Mouse (Mus musculus) embryonic facial prominence, embryonic 10.5 days (tissue): ENCODE results near the gene Macrod1. TPM values are rescaled to one million over a fixed set of nuclear protein-coding genes. Genes with fewer than 3 reads are reported as not detected.
"Not testable (repeated sequence)": the region's sequence is repeated elsewhere in the genome, so short reads cannot be mapped to it uniquely, and the experiment has no call there.

Source experiments
- DNase-seq: peaks from one replicate; pipeline ENCODE4 v3.0.0-alpha.2; 2017; ENCODE audit warnings: low spot score
- H3K27ac ChIP-seq: fragments of 300-500 bp; sonication (generic); replicated peaks from 2 replicates; pipeline ENCODE4 v1.5.1; 2016; ENCODE audit warnings: mild to moderate bottlenecking
- H3K27me3 ChIP-seq: fragments of 300-500 bp; sonication (generic); replicated peaks from 2 replicates; pipeline ENCODE4 v1.6.1; 2016; ENCODE audit warnings: low read depth, mild to moderate bottlenecking; ENCODE audit not compliant: poor library complexity, severe bottlenecking
- H3K36me3 ChIP-seq: fragments of 300-500 bp; sonication (generic); replicated peaks from 2 replicates; pipeline ENCODE4 v1.6.1; 2016; ENCODE audit warnings: mild to moderate bottlenecking, moderate library complexity
- H3K4me1 ChIP-seq: fragments of 300-500 bp; sonication (generic); 2 replicates; pipeline ENCODE4 v1.6.1; 2016
- H3K4me3 ChIP-seq: fragments of 300-500 bp; sonication (generic); 2 replicates; pipeline ENCODE4 v1.5.1; 2016; ENCODE audit warnings: mild to moderate bottlenecking, moderate library complexity
- H3K9me3 ChIP-seq: fragments of 300-500 bp; sonication (generic); 2 replicates; pipeline ENCODE4 v1.6.1; 2016; ENCODE audit warnings: mild to moderate bottlenecking
- WGBS: fragments of 180-500 bp; shearing (Covaris S2); methylation state at CpG from one replicate; pipeline ENCODE4 v1.1.7; 2016; 5-methylcytosine and 5-hydroxymethylcytosine counted together
- polyA plus RNA-seq: library from polyadenylated mRNA; unstranded; fragments of >200 nt; fragmentation: Nextera tagmentation; extraction: Ambion mirVana; gene quantifications from 2 replicates; pipeline ENCODE4 v1.2.1, GENCODE M21; 2016

Macrod1 gene
- polyA plus RNA-seq, 1 experiment from 2014 or later: 5.0 TPM

GRCm38 (mm10) chr19:7073997-7074781, 17.6 kb downstream of the Macrod1 start:
- no peak for DNase-seq
- 53% methylated on average over 12 of the region's 12 CpGs for WGBS
- H3K27me3 ChIP-seq: peaks cover 44% of the 10 kb centered on the region
- H3K9me3 ChIP-seq: no peaks in the 10 kb centered on the region
- H3K27ac ChIP-seq: peak overlapping the region; percentile 25; the same call in 1 of the 2 replicates
- H3K36me3 ChIP-seq: no peaks in the 10 kb centered on the region
- H3K4me3 ChIP-seq: no peak overlapping the region
- H3K4me1 ChIP-seq: peaks cover 58% of the 10 kb centered on the region

GRCm38 (mm10) chr19:7075336-7075735, 18.7 kb downstream of the Macrod1 start:
- H3K4me3 ChIP-seq, H3K36me3 ChIP-seq, H3K9me3 ChIP-seq, DNase-seq, H3K27ac ChIP-seq: not testable (repeated sequence)
- WGBS: 77% methylated on average over 11 of the region's 11 CpGs
- peaks cover 37% of the 10 kb centered on the region for H3K27me3 ChIP-seq
- peaks cover 55% of the 10 kb centered on the region for H3K4me1 ChIP-seq

- Histone ChIP-seq H3K4me3 (no peak overlapping the region), H3K4me1 (peaks cover 31% of the 10 kb centered on the region), H3K36me3 (no peaks in the 10 kb centered on the region), H3K27me3 (peaks cover 31% of the 10 kb centered on the region), H3K27ac (no peak overlapping the region), H3K9me3 (no peaks in the 10 kb centered on the region)
- no peak for DNase-seq
- WGBS: 64% methylated on average over 9 of the region's 9 CpGs
These were observed 21.1 kb downstream of the Macrod1 start for GRCm38 (mm10) chr19:7077666-7078065.

GRCm38 (mm10) chr19:7078271-7078670, 21.7 kb downstream of the Macrod1 start:
- no peaks in the 10 kb centered on the region for H3K9me3 ChIP-seq
- H3K27ac ChIP-seq: no peak overlapping the region
- peaks cover 30% of the 10 kb centered on the region for H3K4me1 ChIP-seq
- 89% methylated on average over 7 of the region's 7 CpGs for WGBS
- H3K4me3 ChIP-seq: no peak overlapping the region
- peaks cover 31% of the 10 kb centered on the region for H3K27me3 ChIP-seq
- no peaks in the 10 kb centered on the region for H3K36me3 ChIP-seq
- no peak for DNase-seq

- Histone ChIP-seq H3K27me3 (peaks cover 52% of the 10 kb centered on the region), H3K9me3 (no peaks in the 10 kb centered on the region), H3K4me3 (no peak overlapping the region), H3K36me3 (no peaks in the 10 kb centered on the region), H3K4me1 (peaks cover 38% of the 10 kb centered on the region), H3K27ac (no peak overlapping the region)
- no peak for DNase-seq
- 83% methylated on average over 7 of the region's 7 CpGs for WGBS
These were observed 25.1 kb downstream of the Macrod1 start for GRCm38 (mm10) chr19:7081516-7082266.

GRCm38 (mm10) chr19:7083035-7083794, 26.6 kb downstream of the Macrod1 start:
- no peak for DNase-seq
- Histone ChIP-seq H3K4me3 (no peak overlapping the region), H3K27me3 (peaks cover 67% of the 10 kb centered on the region), H3K27ac (no peak overlapping the region), H3K36me3 (no peaks in the 10 kb centered on the region), H3K9me3 (no peaks in the 10 kb centered on the region), H3K4me1 (peaks cover 38% of the 10 kb centered on the region)
- WGBS: 23% methylated on average over 14 of the region's 14 CpGs

- peaks cover 82% of the 10 kb centered on the region for H3K27me3 ChIP-seq
- 84% methylated on average over 15 of the region's 15 CpGs for WGBS
These were observed 28.1 kb downstream of the Macrod1 start for GRCm38 (mm10) chr19:7084734-7085133.

GRCm38 (mm10) chr19:7088558-7088957, 31.9 kb downstream of the Macrod1 start:
- 15% methylated on average over 9 of the region's 9 CpGs for WGBS
- H3K4me1 ChIP-seq: peaks cover 68% of the 10 kb centered on the region

More at GRCm38 (mm10) chr19:7084734-7085133, 28.1 kb downstream of the Macrod1 start:
- no peaks in the 10 kb centered on the region for H3K9me3 ChIP-seq
- H3K4me3 ChIP-seq: no peak overlapping the region
- no peak for DNase-seq
- H3K4me1 ChIP-seq: peaks cover 42% of the 10 kb centered on the region
- H3K27ac ChIP-seq: no peak overlapping the region
- no peaks in the 10 kb centered on the region for H3K36me3 ChIP-seq

GRCm38 (mm10) chr19:7089050-7089449, 32.4 kb downstream of the Macrod1 start:
- no peak overlapping the region for H3K27ac ChIP-seq
- 58% methylated on average over 5 of the region's 5 CpGs for WGBS
- DNase-seq: no peak
- no peaks in the 10 kb centered on the region for H3K36me3 ChIP-seq
- no peaks in the 10 kb centered on the region for H3K9me3 ChIP-seq
- H3K4me1 ChIP-seq: peaks cover 67% of the 10 kb centered on the region
- peaks cover 91% of the 10 kb centered on the region for H3K27me3 ChIP-seq
- H3K4me3 ChIP-seq: no peak overlapping the region

More at GRCm38 (mm10) chr19:7088558-7088957, 31.9 kb downstream of the Macrod1 start:
- Histone ChIP-seq H3K27ac (no peak overlapping the region), H3K9me3 (no peaks in the 10 kb centered on the region), H3K27me3 (peaks cover 95% of the 10 kb centered on the region), H3K36me3 (no peaks in the 10 kb centered on the region), H3K4me3 (0 out of 2 replicates have a peak overlapping the region, but pooled peaks have one; percentile 9)
- no peak for DNase-seq

- Histone ChIP-seq H3K27ac (peak overlapping the region; percentile 24), H3K36me3 (no peaks in the 10 kb centered on the region), H3K4me3 (no peak overlapping the region), H3K4me1 (peaks cover 66% of the 10 kb centered on the region), H3K27me3 (peaks cover 89% of the 10 kb centered on the region), H3K9me3 (no peaks in the 10 kb centered on the region)
- DNase-seq: no peak
- 35% methylated on average over 7 of the region's 7 CpGs for WGBS
These were observed 33.2 kb downstream of the Macrod1 start for GRCm38 (mm10) chr19:7089842-7090251.

- no peaks in the 10 kb centered on the region for H3K36me3 ChIP-seq
- peaks cover 89% of the 10 kb centered on the region for H3K27me3 ChIP-seq
- H3K4me3 ChIP-seq: no peak overlapping the region
- WGBS: 36% methylated on average over 10 of the region's 10 CpGs
- H3K27ac ChIP-seq: peak overlapping the region; percentile 59
- H3K4me1 ChIP-seq: peaks cover 64% of the 10 kb centered on the region
- DNase-seq: no peak
- H3K9me3 ChIP-seq: no peaks in the 10 kb centered on the region
These were observed 33.9 kb downstream of the Macrod1 start for GRCm38 (mm10) chr19:7090369-7091064.
